Mouse (Mus musculus) testis, adult 2 months (tissue): ENCODE data around the gene Gm5767. TPM values are rescaled to one million over a fixed set of nuclear protein-coding genes. Genes with fewer than 3 reads are reported as not detected.
"Not testable (repeated sequence)": the region's sequence is repeated elsewhere in the genome, so short reads cannot be mapped to it uniquely, and the experiment has no call there.

Experiments
- H3K27ac ChIP-seq: fragments of 200-500 bp; 2 replicates; pipeline ENCODE4 v1.5.1; 2012; ENCODE audit warnings: low read depth, low read length; ENCODE audit not compliant: control insufficient read depth, insufficient read depth
- H3K27me3 ChIP-seq: fragments of 200-500 bp; 2 replicates; pipeline ENCODE4 v1.6.1; 2012; ENCODE audit warnings: mild to moderate bottlenecking, low read length, moderate library complexity; ENCODE audit not compliant: control insufficient read depth, insufficient read depth
- H3K36me3 ChIP-seq: fragments of 200-500 bp; 2 replicates; pipeline ENCODE4 v1.6.1; 2012; ENCODE audit warnings: mild to moderate bottlenecking, low read length; ENCODE audit not compliant: control insufficient read depth, insufficient read depth
- H3K4me1 ChIP-seq: fragments of 200-500 bp; 2 replicates; pipeline ENCODE4 v1.6.1; 2012; ENCODE audit warnings: low read length; ENCODE audit not compliant: control insufficient read depth, insufficient read depth
- H3K4me3 ChIP-seq: fragments of 200-500 bp; 2 replicates; pipeline ENCODE4 v1.5.1; 2012; ENCODE audit warnings: low read depth, mild to moderate bottlenecking, low read length, moderate library complexity, mixed read lengths; ENCODE audit not compliant: control insufficient read depth
- CTCF ChIP-seq: fragments of 200-500 bp; IDR thresholded peaks from 2 replicates; pipeline ENCODE4 v1.5.1; 2012; ENCODE audit warnings: low read depth, mild to moderate bottlenecking, inconsistent platforms, low read length, moderate library complexity; ENCODE audit not compliant: control insufficient read depth, insufficient read depth, insufficient replicate concordance
- polyA plus RNA-seq: library from polyadenylated mRNA; depleted of rRNA; stranded (reverse); fragments of >200 nt; gene quantifications from 2 replicates; pipeline ENCODE4 v1.2.3, GENCODE M21; 2012; rRNA removed

The Gm5767 gene
- polyA plus RNA-seq, 1 experiment: 526 TPM

GRCm38 (mm10) chr16:8731630-8732029 is 51.1 kb downstream of the Gm5767 start:
- Histone ChIP-seq H3K36me3 (no peaks in the 10 kb centered on the region), H3K27ac (no peak overlapping the region), H3K27me3 (no peaks in the 10 kb centered on the region), H3K4me3 (no peak overlapping the region), H3K4me1 (peaks cover 8% of the 10 kb centered on the region)
- TF ChIP-seq CTCF: no peak

GRCm38 (mm10) chr16:8732450-8732849 is 51.9 kb downstream of the Gm5767 start:
- H3K27me3 ChIP-seq, H3K4me3 ChIP-seq, H3K36me3 ChIP-seq, H3K27ac ChIP-seq: not testable (repeated sequence)
- peaks cover 11% of the 10 kb centered on the region for H3K4me1 ChIP-seq

Other genes starting within 250 kb of the Gm5767 start
- gene Mettl22, start 210.0 kb upstream of the Gm5767 start, polyA plus RNA-seq: 110 and 113 TPM in 2 replicates
- 14.7 and 21.2 TPM in 2 replicates for gene Abat, start 167.3 kb upstream of the Gm5767 start, polyA plus RNA-seq
- gene Pmm2, start 43.1 kb upstream of the Gm5767 start, polyA plus RNA-seq: 58.5 and 60.2 TPM in 2 replicates
- gene Tmem186, start 43.1 kb upstream of the Gm5767 start, polyA plus RNA-seq: 11.0 and 11.1 TPM in 2 replicates
- 80.6 and 91.0 TPM in 2 replicates for gene Carhsp1, start 8.6 kb upstream of the Gm5767 start, polyA plus RNA-seq
- 51.7 and 61.5 TPM in 2 replicates for gene Usp7, start 111.5 kb downstream of the Gm5767 start, polyA plus RNA-seq
- gene 1810013L24Rik, start 149.3 kb downstream of the Gm5767 start, polyA plus RNA-seq: 34.8 and 46.6 TPM in 2 replicates